Mouse (Mus musculus) cortical plate, adult 2 months (tissue): ENCODE data around the gene Sh3gl1.

ENCODE experiments used
- CTCF ChIP-seq: fragments of 200-500 bp; IDR thresholded peaks from 2 replicates; pipeline ENCODE4 v1.5.1; 2011; ENCODE audit warnings: mild to moderate bottlenecking, control low read depth, low read length; ENCODE audit not compliant: insufficient read depth; ENCODE audit errors: extremely low read depth
- POLR2A ChIP-seq: fragments of 200-500 bp; IDR thresholded peaks from 2 replicates; pipeline ENCODE4 v1.6.1; 2011; ENCODE audit warnings: mild to moderate bottlenecking, low read length, control low read depth; ENCODE audit not compliant: insufficient read depth; ENCODE audit errors: extremely low read depth

- TF ChIP-seq CTCF (no peak), POLR2A (no peak)
These were observed 66.2 kb downstream of the Sh3gl1 start, which contains the start of gene Shd for GRCm38 (mm10) chr17:55969966-55970891.
